Mouse (Mus musculus) bone marrow macrophage, adult 2 months (primary cell): ENCODE data around the gene Prkn. TPM values are rescaled to one million over a fixed set of nuclear protein-coding genes. Genes with fewer than 3 reads are reported as not detected.

ENCODE experiments used
- H3K27ac ChIP-seq: 2 replicates; pipeline ENCODE4 v1.5.1; 2012; ENCODE audit warnings: low read depth, low read length; ENCODE audit not compliant: insufficient read depth
- H3K4me1 ChIP-seq: 2 replicates; pipeline ENCODE4 v1.6.1; 2012; ENCODE audit warnings: low read length; ENCODE audit not compliant: control insufficient read depth, insufficient read depth
- H3K4me3 ChIP-seq: 2 replicates; pipeline ENCODE4 v1.5.1; 2012; ENCODE audit warnings: mild to moderate bottlenecking, low read length, moderate library complexity; ENCODE audit not compliant: insufficient read depth
- CTCF ChIP-seq: IDR thresholded peaks from 2 replicates; pipeline ENCODE4 v1.5.1; 2012; ENCODE audit warnings: low read depth, mild to moderate bottlenecking, low read length, moderate library complexity
- POLR2A ChIP-seq: IDR thresholded peaks from 2 replicates; pipeline ENCODE4 v1.6.1; 2012; ENCODE audit warnings: mild to moderate bottlenecking, low read depth, low read length, borderline replicate concordance
- polyA plus RNA-seq: library from polyadenylated mRNA; stranded (reverse); fragments of >200 nt; gene quantifications from 2 replicates; pipeline ENCODE4 v1.2.4, GENCODE M21; 2012; ENCODE audit not compliant: missing spikeins, insufficient read depth, insufficient read length

Gene Prkn
- polyA plus RNA-seq, 1 experiment = 9.9 TPM

DNA sequence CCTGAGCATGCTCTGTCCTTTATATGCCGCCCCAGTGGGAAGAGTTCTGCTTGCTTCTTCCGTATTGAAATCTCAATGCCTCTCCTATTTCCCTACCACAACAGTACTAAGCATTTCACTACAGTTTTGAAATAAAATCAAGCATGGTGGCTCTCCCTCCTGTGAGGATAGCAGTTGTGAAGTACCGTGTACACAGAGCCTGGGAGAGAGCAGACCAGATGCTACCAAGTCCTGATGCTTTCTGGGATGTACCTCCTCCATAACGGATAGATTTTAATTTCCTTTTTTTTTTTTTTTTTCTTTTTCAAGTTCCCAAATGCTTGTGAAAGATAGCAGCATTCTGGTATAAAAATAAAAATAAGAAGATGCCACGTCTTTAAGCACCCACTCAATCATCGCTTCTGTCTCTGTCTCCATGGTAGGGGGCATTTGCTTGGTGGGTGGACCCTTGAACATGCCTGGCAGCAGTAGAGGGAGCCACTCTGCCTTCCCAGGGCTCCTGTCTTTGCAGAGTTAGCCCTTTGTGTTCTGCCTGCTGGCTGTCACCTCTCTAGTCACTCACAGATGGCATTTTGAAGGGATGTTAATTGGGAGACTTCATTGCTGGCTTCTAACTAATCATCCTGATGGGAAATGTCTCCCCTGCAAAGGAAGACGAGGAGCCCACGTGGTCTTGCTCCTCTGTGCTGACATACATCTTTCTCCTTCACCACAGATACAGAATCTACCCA, 1070.6 kb downstream of the Prkn start:
- no peak overlapping the region for H3K27ac ChIP-seq
- H3K4me1 ChIP-seq = no peaks in the 10 kb centered on the region
- H3K4me3 ChIP-seq = no peak overlapping the region
- TF ChIP-seq CTCF (no peak), POLR2A (no peak)

GRCm38 (mm10) chr17:11912136-11912535, 1072.0 kb downstream of the Prkn start:
- Histone ChIP-seq H3K4me1 (no peaks in the 10 kb centered on the region), H3K27ac (no peak overlapping the region), H3K4me3 (no peak overlapping the region)
- TF ChIP-seq POLR2A (no peak), CTCF (no peak)

DNA sequence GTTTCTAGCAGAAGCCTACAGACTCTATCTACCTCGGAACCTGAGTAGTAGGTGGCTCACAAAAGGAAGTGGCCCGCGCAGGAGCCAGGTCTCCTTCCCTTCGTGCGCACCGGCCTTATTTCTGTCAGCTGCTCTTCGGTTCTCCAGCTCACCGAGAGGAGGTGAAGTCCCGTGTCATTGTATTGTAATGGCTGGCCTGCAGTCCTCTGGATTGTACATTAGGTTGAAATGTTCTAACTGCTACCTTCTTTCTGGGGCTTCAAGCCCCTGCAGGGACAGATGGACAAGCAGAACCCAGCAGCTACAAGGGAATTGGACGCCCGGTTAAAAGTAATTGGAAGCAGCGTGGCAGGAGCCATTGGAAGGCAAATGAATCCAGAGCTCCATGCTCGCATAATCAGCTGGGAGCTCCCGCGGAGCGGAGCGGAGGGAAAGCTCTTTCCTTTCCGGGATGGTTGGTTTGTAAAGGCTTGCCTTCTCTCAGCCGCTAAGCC, 1072.7 kb downstream of the Prkn start:
- TF ChIP-seq CTCF = no peak
- no peak for TF ChIP-seq POLR2A
- Histone ChIP-seq H3K4me3 (no peak overlapping the region), H3K4me1 (no peaks in the 10 kb centered on the region), H3K27ac (no peak overlapping the region)

- Histone ChIP-seq H3K27ac (no peak overlapping the region), H3K4me1 (no peaks in the 10 kb centered on the region), H3K4me3 (no peak overlapping the region)
- TF ChIP-seq POLR2A (no peak), CTCF (no peak)
Measured at GRCm38 (mm10) chr17:11913620-11914019, 1073.4 kb downstream of the Prkn start.

- H3K27ac ChIP-seq = no peak overlapping the region
- TF ChIP-seq POLR2A (no peak), CTCF (no peak)
- no peaks in the 10 kb centered on the region for H3K4me1 ChIP-seq
- H3K4me3 ChIP-seq = no peak overlapping the region
Measured at GRCm38 (mm10) chr17:11914451-11914850, 1074.3 kb downstream of the Prkn start.

- TF ChIP-seq POLR2A = no peak
- TF ChIP-seq CTCF = no peak
Measured at GRCm38 (mm10) chr17:11918123-11918801, 1078.1 kb downstream of the Prkn start.

DNA sequence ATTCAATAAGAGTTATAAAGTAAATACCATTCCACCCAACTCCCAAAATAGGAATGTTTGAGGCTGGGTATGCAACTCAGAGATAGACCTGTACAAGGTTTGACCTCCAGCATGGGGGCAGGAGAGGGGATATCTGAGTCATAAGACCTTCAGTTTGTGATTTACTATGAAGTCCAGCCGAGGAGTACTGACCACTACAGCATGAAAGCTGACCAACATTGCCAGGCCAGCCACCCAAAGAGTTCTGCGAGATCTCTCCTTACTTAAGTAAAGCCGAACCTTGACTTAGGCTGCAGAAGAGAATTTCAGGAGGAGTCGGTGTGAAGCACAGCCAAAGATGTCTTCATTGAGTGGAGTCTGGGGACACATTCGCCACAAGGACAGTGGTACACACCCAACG, 1079.4 kb downstream of the Prkn start:
- TF ChIP-seq POLR2A (no peak), CTCF (no peak)
- Histone ChIP-seq H3K27ac (no peak overlapping the region), H3K4me3 (no peak overlapping the region), H3K4me1 (no peaks in the 10 kb centered on the region)

More at GRCm38 (mm10) chr17:11918123-11918801, 1078.1 kb downstream of the Prkn start:
- no peak overlapping the region for H3K27ac ChIP-seq
- no peaks in the 10 kb centered on the region for H3K4me1 ChIP-seq
- no peak overlapping the region for H3K4me3 ChIP-seq

DNA sequence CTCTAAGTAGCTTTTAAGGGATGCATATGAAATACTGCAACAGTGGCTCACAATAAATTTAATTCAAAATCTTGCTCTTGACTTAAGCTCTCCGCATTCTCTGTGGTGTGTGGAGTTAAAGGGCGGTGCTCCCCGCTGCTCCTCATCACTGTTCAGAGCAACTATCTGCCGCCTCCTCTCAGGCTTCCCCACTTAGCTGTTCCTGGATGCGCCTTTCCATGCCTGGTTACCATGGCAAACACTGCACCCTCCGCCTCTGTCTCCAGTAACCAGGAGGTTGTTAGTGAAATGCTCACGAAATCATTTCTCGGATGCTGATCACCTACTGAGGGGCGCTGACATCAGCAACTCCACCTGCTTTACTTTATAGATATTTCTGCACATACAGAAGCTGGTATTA, 1080.8 kb downstream of the Prkn start:
- H3K4me1 ChIP-seq = no peaks in the 10 kb centered on the region
- no peak overlapping the region for H3K27ac ChIP-seq
- no peak overlapping the region for H3K4me3 ChIP-seq
- TF ChIP-seq POLR2A = no peak
- TF ChIP-seq CTCF = no peak

- no peaks in the 10 kb centered on the region for H3K4me1 ChIP-seq
- no peak overlapping the region for H3K4me3 ChIP-seq
- no peak overlapping the region for H3K27ac ChIP-seq
- TF ChIP-seq POLR2A (no peak), CTCF (no peak)
Measured at GRCm38 (mm10) chr17:11923989-11924388, 1083.8 kb downstream of the Prkn start.

- Histone ChIP-seq H3K4me3 (no peak overlapping the region), H3K4me1 (no peaks in the 10 kb centered on the region), H3K27ac (no peak overlapping the region)
- TF ChIP-seq CTCF (no peak), POLR2A (no peak)
Measured at GRCm38 (mm10) chr17:11926865-11927386, 1086.7 kb downstream of the Prkn start.
